Mouse (Mus musculus): ENCODE data around the gene Smap2.

DNA sequence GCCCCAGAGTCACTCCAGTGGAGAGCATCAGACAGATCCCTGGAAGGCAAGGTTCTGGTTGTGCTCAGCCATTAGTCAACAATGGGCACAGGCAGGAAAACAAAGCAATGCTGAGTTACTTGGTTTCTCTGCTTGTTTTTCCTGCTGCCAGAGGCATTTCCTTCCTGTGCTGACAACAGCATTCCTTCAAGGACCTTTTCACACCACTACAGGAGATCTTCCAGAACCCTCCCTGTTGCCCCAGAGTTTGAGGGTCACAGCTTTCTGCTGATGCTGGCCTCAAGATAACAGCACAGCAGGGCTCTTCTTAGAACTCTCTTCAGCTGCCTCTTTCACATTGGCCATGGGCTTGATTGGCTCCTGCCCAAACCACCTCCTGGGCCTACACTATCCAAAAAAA is 4.9 kb upstream of the Smap2 start:
- TF ChIP-seq POLR2A (IDR thresholded peaks at IDR 0.05; ENCODE audit: extremely low read depth, insufficient read depth, low read length) (no peak), CTCF (IDR thresholded peaks at IDR 0.05; ENCODE audit: low read depth, low read length) (no peak)

All from liver, adult 2 months (tissue).